In the genomic region with DNA sequence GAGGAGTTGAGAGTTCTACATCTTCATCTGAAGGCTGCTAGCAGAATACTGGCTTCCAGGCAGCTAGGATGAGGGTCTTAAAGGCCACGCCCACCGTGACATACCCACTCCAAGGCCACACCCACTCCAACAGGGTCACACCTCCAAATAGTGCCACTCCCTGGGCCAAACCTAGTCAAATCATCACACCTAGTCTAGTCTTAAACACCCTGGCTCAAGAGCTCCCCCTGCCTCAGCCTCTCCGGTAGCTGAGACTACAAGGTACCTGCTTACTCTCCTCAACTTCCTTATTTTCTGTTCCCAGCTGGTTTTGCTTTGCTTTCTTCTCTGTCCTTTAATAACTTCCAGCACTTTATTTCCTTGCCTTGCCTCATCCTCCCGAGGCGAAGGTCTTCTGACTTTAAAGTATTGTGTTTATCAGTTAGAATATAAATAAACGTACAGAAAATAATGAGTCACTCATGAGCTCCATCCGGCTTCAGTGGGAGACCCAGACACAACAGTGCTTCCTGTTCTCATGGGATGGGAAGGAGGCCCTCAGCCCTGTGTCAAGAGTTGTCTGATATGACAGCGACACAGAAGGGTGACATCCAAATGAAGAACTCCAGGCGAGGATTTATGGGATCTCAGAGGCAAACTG, we compare ENCODE assay signal across 8 mouse cellular contexts. TPM values are rescaled to one million over a fixed set of nuclear protein-coding genes. Genes with fewer than 3 reads are reported as not detected.
DNase-seq lines count a peak whose midpoint lies in the region; ATAC-seq lines count a peak whose summit lies in the region.

No protein-coding gene starts in this region.

- H3K4me1 ChIP-seq in heart, embryonic 10.5 days = peaks cover 39% of the 10 kb centered on the region
- peaks cover 26% of the 10 kb centered on the region for H3K4me1 ChIP-seq in heart, embryonic 11.5 days (ENCODE audit: control insufficient read depth, insufficient read depth, low read length)
- H3K4me1 ChIP-seq in stomach, embryonic 15.5 days = peaks cover 6% of the 10 kb centered on the region; the same call in 1 of the 2 replicates

- H3K9me3 ChIP-seq in heart, embryonic 10.5 days = no peaks in the 10 kb centered on the region
- H3K9me3 ChIP-seq in heart, embryonic 11.5 days (replicated peaks; ENCODE audit: control insufficient read depth, low read length) = no peaks in the 10 kb centered on the region
- H3K9me3 ChIP-seq in stomach, embryonic 15.5 days = no peaks in the 10 kb centered on the region

- H3K36me3 ChIP-seq in heart, embryonic 10.5 days = no peaks in the 10 kb centered on the region
- H3K36me3 ChIP-seq in heart, embryonic 11.5 days (ENCODE audit: control insufficient read depth, insufficient read depth, low read length) = no peaks in the 10 kb centered on the region
- no peaks in the 10 kb centered on the region for H3K36me3 ChIP-seq in stomach, embryonic 15.5 days

- no peak overlapping the region for H3K4me3 ChIP-seq in heart, embryonic 10.5 days
- no peak overlapping the region for H3K4me3 ChIP-seq in heart, embryonic 11.5 days (ENCODE audit: low read depth, low read length)
- H3K4me3 ChIP-seq in stomach, embryonic 15.5 days (replicated peaks) = no peak overlapping the region

- peak overlapping the region; percentile 45; the same call in 1 of the 2 replicates for H3K27ac ChIP-seq in heart, embryonic 10.5 days
- peak overlapping the region; percentile 67 for H3K27ac ChIP-seq in heart, embryonic 11.5 days (ENCODE audit: low read depth, low read length)
- H3K27ac ChIP-seq in stomach, embryonic 15.5 days = peak overlapping the region; percentile 64; the same call in 1 of the 2 replicates

- peak; percentile 55; the same call in 1 of the 2 replicates for ATAC-seq in heart, embryonic 11.5 days (replicated peaks; ENCODE audit: insufficient number of reproducible peaks, low FRiP score, low TSS enrichment)
- ATAC-seq in stomach, embryonic 15.5 days (ENCODE audit: insufficient read depth, low FRiP score, low read depth) = no peak

- H3K4me2 ChIP-seq in heart, embryonic 11.5 days = no peak overlapping the region
- H3K4me2 ChIP-seq in stomach, embryonic 15.5 days = no peak overlapping the region

- no peaks in the 10 kb centered on the region for H3K27me3 ChIP-seq in heart, embryonic 10.5 days (ENCODE audit: insufficient read depth, poor library complexity, severe bottlenecking)
- no peaks in the 10 kb centered on the region for H3K27me3 ChIP-seq in heart, embryonic 11.5 days (ENCODE audit: control insufficient read depth, insufficient read depth, low read length)
- no peaks in the 10 kb centered on the region for H3K27me3 ChIP-seq in stomach, embryonic 15.5 days (replicated peaks)

- WGBS in heart, embryonic 10.5 days = 63% methylated on average over 9 of the region's 9 CpGs
- WGBS in heart, embryonic 11.5 days (ENCODE audit: insufficient replicate concordance) = 50% methylated on average over 9 of the region's 9 CpGs
- 56% methylated on average over 9 of the region's 9 CpGs for WGBS in stomach, embryonic 15.5 days

- H3K9ac ChIP-seq in heart, embryonic 11.5 days (ENCODE audit: low read depth, low read length) = no peak overlapping the region
- H3K9ac ChIP-seq in stomach, embryonic 15.5 days = no peak overlapping the region

- no peak for DNase-seq in heart, embryonic 10.5 days (ENCODE audit: low spot score)
- DNase-seq in heart, adult 9 months (ENCODE audit: low spot score in 2 of 2) = no peak
- peak; percentile 83 for DNase-seq in ES-CJ7 (ENCODE audit: low read depth, low spot score)
- peak; percentile 39 to 41 for DNase-seq in lung, adult 18-20 months
- DNase-seq in embryo, embryonic 10.5 days (ENCODE audit: low spot score) = no peak
- DNase-seq in adipocyte (ENCODE audit: low spot score) = no peak

RNA-seq across cellular contexts. Expression of a gene that starts 22.4 kb away (rescaled TPM):
- 8.7 and 13.1 TPM in 2 replicates for polyA plus RNA-seq in heart, embryonic 10.5 days (2016; fragmentation: Nextera tagmentation; extraction: Ambion mirVana)
- polyA plus RNA-seq in heart, embryonic 11.5 days (2014; fragmentation: Nextera tagmentation; extraction: Ambion mirVana) = 11.0 and 13.7 TPM in 2 replicates
- polyA plus RNA-seq in stomach, embryonic 15.5 days (2015; fragmentation: Nextera tagmentation; extraction: Ambion mirVana) = 8.4 and 10.2 TPM in 2 replicates

RNA-seq across cellular contexts. Expression of a gene that starts 30.5 kb away (rescaled TPM):
- 53.3 and 61.0 TPM in 2 replicates for polyA plus RNA-seq in heart, embryonic 10.5 days (2016; fragmentation: Nextera tagmentation; extraction: Ambion mirVana)
- 45.3 and 48.9 TPM in 2 replicates for polyA plus RNA-seq in heart, embryonic 11.5 days (2014; fragmentation: Nextera tagmentation; extraction: Ambion mirVana)
- polyA plus RNA-seq in stomach, embryonic 15.5 days (2015; fragmentation: Nextera tagmentation; extraction: Ambion mirVana) = 36.2 and 39.0 TPM in 2 replicates

Comparison
In these comparisons a context has a peak if more than half of its experiments do, and no peak if none do; other contexts are left out.
1. DNase-seq: peak in ES-CJ7 (single experiment) and lung, adult 18-20 months (2 of 2); none in heart, embryonic 10.5 days (single experiment), heart, adult 9 months (0 of 2), embryo, embryonic 10.5 days (single experiment) and adipocyte (single experiment).
2. Peak in every context shown above with its lines, with median percentiles within 50 percentile points of each other: H3K27ac ChIP-seq.